Mouse (Mus musculus) C2C12 (cell line): ENCODE data around the gene Vapb.

Source experiments
- CTCF ChIP-seq: IDR thresholded peaks from one replicate; pipeline ENCODE4 v1.5.1; 2011; ENCODE audit not compliant: control insufficient read depth, insufficient read depth, insufficient read length
- MYOD1 ChIP-seq: IDR thresholded peaks from one replicate; pipeline ENCODE4 v1.6.1; 2011; ENCODE audit warnings: low read depth; ENCODE audit not compliant: control insufficient read depth, insufficient read length
- USF1 ChIP-seq: IDR thresholded peaks from one replicate; pipeline ENCODE4 v1.6.1; 2011; ENCODE audit warnings: low read depth, mild to moderate bottlenecking, control low read depth, moderate library complexity

DNA sequence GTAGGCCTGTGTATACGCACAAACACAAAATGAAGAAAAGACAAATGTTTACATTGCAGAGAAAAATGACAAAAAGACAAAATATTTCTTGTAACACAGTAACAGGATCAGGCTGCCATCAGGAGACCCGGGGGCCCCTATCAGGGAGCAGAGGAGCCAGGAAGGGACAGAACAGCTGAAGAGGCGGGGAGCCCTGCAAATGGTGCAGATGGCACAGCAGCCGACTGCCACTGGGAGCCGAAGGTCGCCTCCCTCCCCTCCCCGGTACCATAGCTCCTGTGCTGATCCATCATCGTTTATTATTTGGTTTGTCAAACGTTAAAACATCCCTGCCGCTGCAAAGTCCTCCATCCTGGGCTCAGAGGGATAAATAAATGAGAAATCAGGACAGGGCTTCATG, 24.7 kb upstream of the Vapb start:
- TF ChIP-seq USF1 (no peak), CTCF (no peak), MYOD1 (no peak)
